Mouse (Mus musculus): ENCODE measurements around the gene Oas3. TPM values are rescaled to one million over a fixed set of nuclear protein-coding genes. Genes with fewer than 3 reads are reported as not detected.

Oas3 gene
- polyA plus RNA-seq, 1 experiment from 2014 or later = 0.34 TPM

DNA sequence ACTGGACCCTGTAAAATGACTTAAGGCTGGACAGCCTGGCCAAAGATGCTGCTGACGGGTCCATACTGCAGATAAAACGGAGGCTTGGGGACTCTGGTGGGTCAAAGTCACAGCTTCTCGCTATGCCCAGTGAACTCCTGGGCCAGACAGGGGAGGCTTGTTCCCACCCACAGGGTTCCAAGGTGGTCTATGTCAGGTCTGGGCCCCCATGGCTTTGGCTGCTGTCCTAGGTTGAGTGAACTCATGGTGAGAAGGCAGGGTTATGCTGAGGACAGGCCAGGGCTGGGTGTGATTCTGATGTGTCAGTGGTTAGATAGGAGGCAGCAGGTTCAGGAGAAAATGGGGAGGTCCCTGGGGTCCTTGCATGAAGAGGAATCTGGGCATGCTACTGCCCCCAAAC lies 73.8 kb downstream of the Oas3 start:
- H3K27me3 ChIP-seq = peaks cover 86% of the 10 kb centered on the region
- no peak for ATAC-seq (replicated peaks; ENCODE audit: insufficient number of reproducible peaks, insufficient read depth, low FRiP score, low read depth)
- H3K4me3 ChIP-seq = no peak overlapping the region
- no peak overlapping the region for H3K4me2 ChIP-seq
- H3K4me1 ChIP-seq (replicated peaks) = peaks cover 4% of the 10 kb centered on the region
- no peaks in the 10 kb centered on the region for H3K36me3 ChIP-seq
- no peaks in the 10 kb centered on the region for H3K9me3 ChIP-seq (replicated peaks)
- H3K9ac ChIP-seq = no peak overlapping the region
- 76% methylated on average over 3 of the region's 3 CpGs for WGBS
- no peak overlapping the region for H3K27ac ChIP-seq

Other genes with a start within 250 kb of the Oas3 start
- gene Tpcn1, start 189.0 kb downstream of the Oas3 start, polyA plus RNA-seq (2015; fragmentation: Nextera tagmentation; extraction: Ambion mirVana) = 12.4 and 16.8 TPM in 2 replicates
- gene Iqcd, start 188.6 kb downstream of the Oas3 start, polyA plus RNA-seq (2015; fragmentation: Nextera tagmentation; extraction: Ambion mirVana) = 0.19 and 0.46 TPM in 2 replicates
- gene Rita1, start 165.1 kb downstream of the Oas3 start, polyA plus RNA-seq (2015; fragmentation: Nextera tagmentation; extraction: Ambion mirVana) = 11.0 and 12.7 TPM in 2 replicates
- 23.4 and 32.9 TPM in 2 replicates for gene Ddx54, start 164.9 kb downstream of the Oas3 start, polyA plus RNA-seq (2015; fragmentation: Nextera tagmentation; extraction: Ambion mirVana)
- 0.15 TPM in 1 of 2 replicates, not detected in the other for gene Cfap73, start 143.4 kb downstream of the Oas3 start, polyA plus RNA-seq (2015; fragmentation: Nextera tagmentation; extraction: Ambion mirVana)
- gene Rasal1, start 128.8 kb downstream of the Oas3 start, polyA plus RNA-seq (2015; fragmentation: Nextera tagmentation; extraction: Ambion mirVana) = 0.25 and 0.55 TPM in 2 replicates
- gene Dtx1, start 65.7 kb downstream of the Oas3 start, polyA plus RNA-seq (2015; fragmentation: Nextera tagmentation; extraction: Ambion mirVana) = 1.9 and 12.3 TPM in 2 replicates
- gene Oas2, start 27.8 kb downstream of the Oas3 start, polyA plus RNA-seq (2015; fragmentation: Nextera tagmentation; extraction: Ambion mirVana) = 0.30 and 0.68 TPM in 2 replicates
- 0.09 TPM in 1 of 2 replicates, not detected in the other for gene Oas1e, start 17.9 kb upstream of the Oas3 start, polyA plus RNA-seq (2015; fragmentation: Nextera tagmentation; extraction: Ambion mirVana)
- gene Oas1c, start 34.9 kb upstream of the Oas3 start, polyA plus RNA-seq (2015; fragmentation: Nextera tagmentation; extraction: Ambion mirVana) = 0.73 and 0.84 TPM in 2 replicates
- gene Oas1f, start 69.7 kb upstream of the Oas3 start, polyA plus RNA-seq (2015; fragmentation: Nextera tagmentation; extraction: Ambion mirVana) = not detected in 2 replicates
- gene Oas1h, start 83.8 kb upstream of the Oas3 start, polyA plus RNA-seq (2015; fragmentation: Nextera tagmentation; extraction: Ambion mirVana) = not detected in 2 replicates
- 0.69 and 0.90 TPM in 2 replicates for gene Oas1g, start 110.0 kb upstream of the Oas3 start, polyA plus RNA-seq (2015; fragmentation: Nextera tagmentation; extraction: Ambion mirVana)
- gene Oas1a, start 129.9 kb upstream of the Oas3 start, polyA plus RNA-seq (2015; fragmentation: Nextera tagmentation; extraction: Ambion mirVana) = 1.4 and 2.8 TPM in 2 replicates
- not detected in 2 replicates for gene Oas1d, start 136.9 kb upstream of the Oas3 start, polyA plus RNA-seq (2015; fragmentation: Nextera tagmentation; extraction: Ambion mirVana)
- 0.29 TPM in 1 of 2 replicates, not detected in the other for gene Rph3a, start 232.4 kb upstream of the Oas3 start, polyA plus RNA-seq (2015; fragmentation: Nextera tagmentation; extraction: Ambion mirVana)